Mouse (Mus musculus) heart, postnatal 14 days (tissue): Measurements from ENCODE around the gene Pramel4. TPM values are rescaled to one million over a fixed set of nuclear protein-coding genes. Genes with fewer than 3 reads are reported as not detected.
"Not testable (repeated sequence)": the region's sequence is repeated elsewhere in the genome, so short reads cannot be mapped to it uniquely, and the experiment has no call there.

Experiments
- DNase-seq, 2 experiments: peaks; one replicate each; pipeline ENCODE4 v3.0.0; 2021 to 2022
- intact Hi-C: fragments of 180-260 bp; cut with DNase I; formaldehyde crosslinking; loops from one replicate; pipeline ENCODE4 v1.15.1; 2025
- long read RNA-seq, 2 experiments: library from polyadenylated mRNA; stranded (forward); transcript quantifications; one replicate each; pipeline ENCODE4 v2.0.0; 2021
- total RNA-seq, 2 experiments: library from RNA; stranded (reverse); gene quantifications; 2 replicates each; pipeline ENCODE4 v1.2.3; 2021

Gene Pramel4
- total RNA-seq, result not detected
- long read RNA-seq, experiment 1, result 0 reads
- long read RNA-seq, experiment 2, result 0 reads

DNA sequence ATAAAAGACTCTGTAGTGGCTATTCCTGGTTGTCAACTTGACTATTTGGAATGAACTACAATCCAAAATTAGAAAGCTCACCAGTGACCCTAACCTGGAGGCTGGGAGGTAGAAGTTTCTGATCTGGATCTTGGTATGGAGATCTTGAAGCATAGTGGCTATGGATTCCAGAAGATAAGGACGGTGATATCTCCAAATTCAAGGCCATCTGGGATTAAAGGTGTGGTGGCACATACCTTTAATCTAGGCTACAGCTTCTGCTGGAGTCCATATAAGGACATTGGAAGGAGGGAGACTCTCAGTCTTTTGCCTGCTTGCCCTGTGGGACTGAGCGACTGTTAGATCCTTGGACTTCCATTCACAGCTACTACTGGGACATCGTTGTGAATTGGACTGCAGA, at the start of gene Pramel4:
Pramel4 (plus strand) TSS at position 301 of the 400 bp plus-strand sequence.
- intact Hi-C loops, result loop anchor here (5.0 kb wide), 1 partner anchor 78 kb away; no protein-coding TSS in a partner anchor
- DNase-seq, result not testable (repeated sequence)

DNA sequence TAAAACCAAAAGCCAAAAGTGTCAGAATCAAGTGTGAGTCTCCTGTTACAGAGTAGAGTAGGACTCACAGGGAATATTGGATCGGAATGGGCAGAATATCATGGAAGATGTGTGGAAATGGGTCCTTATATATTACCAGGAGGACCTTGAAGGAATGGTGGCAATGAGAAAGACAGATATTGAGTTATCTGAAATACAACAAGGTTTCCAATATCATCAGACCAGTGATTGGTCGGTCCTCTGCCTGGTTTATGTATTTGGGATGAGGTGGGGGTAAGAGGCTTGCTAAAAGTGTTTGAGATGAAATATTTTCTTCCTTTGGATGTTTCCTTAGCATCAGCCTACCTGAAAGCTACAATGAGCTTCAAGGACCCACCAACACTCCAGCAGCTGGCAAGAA, 47.2 kb downstream of the Pramel4 start, which contains the start of gene Gm13102:
Gm13102 (plus strand) TSS at position 301 of the 400 bp plus-strand sequence.
- DNase-seq, intact Hi-C loops: not testable (repeated sequence)

Other genes starting within 250 kb of the Pramel4 start
- not detected for gene Gm13084, start 243.0 kb upstream of the Pramel4 start, total RNA-seq
- not detected for gene Gm13103, start 212.6 kb upstream of the Pramel4 start, total RNA-seq
- gene Pramef6, start 158.7 kb upstream of the Pramel4 start, total RNA-seq, result not detected
- not detected for gene Pramef25, start 108.1 kb upstream of the Pramel4 start, total RNA-seq
- not detected for gene Gm13101, start 92.2 kb upstream of the Pramel4 start, total RNA-seq
- gene Pramef17, start 64.8 kb upstream of the Pramel4 start, total RNA-seq, result not detected
- not detected for gene Gm13102, start 47.3 kb downstream of the Pramel4 start, total RNA-seq
- gene Oog3, start 103.5 kb downstream of the Pramel4 start, total RNA-seq, result not detected
- not detected for gene Oog2, start 131.6 kb downstream of the Pramel4 start, total RNA-seq
- gene C87977, start 154.2 kb downstream of the Pramel4 start, total RNA-seq, result not detected
- not detected for gene Pramel5, start 221.4 kb downstream of the Pramel4 start, total RNA-seq